Mouse (Mus musculus) midbrain, embryonic 11.5 days (tissue): ENCODE data around the gene Slc13a1. TPM values are rescaled to one million over a fixed set of nuclear protein-coding genes. Genes with fewer than 3 reads are reported as not detected.

Experiments
- ATAC-seq: fragments of 200-750 bp; cut with Nextera tagmentation; 2 replicates; pipeline ENCODE4 v1.8.0; 2017; ENCODE audit warnings: moderate TSS enrichment, moderate library complexity; ENCODE audit not compliant: low FRiP score
- DNase-seq: peaks from one replicate; pipeline ENCODE4 v3.0.0; 2015; ENCODE audit warnings: low spot score; ENCODE audit errors: missing footprints
- H3K27ac ChIP-seq: fragments of 300-500 bp; sonication (generic); 2 replicates; pipeline ENCODE4 v1.5.1; 2014; ENCODE audit warnings: low read depth, low read length
- H3K27me3 ChIP-seq: fragments of 300-500 bp; sonication (generic); 2 replicates; pipeline ENCODE4 v1.6.1; 2014; ENCODE audit warnings: mild to moderate bottlenecking, low read length, moderate library complexity, mixed read lengths; ENCODE audit not compliant: control insufficient read depth, insufficient read depth
- H3K36me3 ChIP-seq: fragments of 300-500 bp; sonication (generic); 2 replicates; pipeline ENCODE4 v1.6.1; 2014; ENCODE audit warnings: mild to moderate bottlenecking, low read length, moderate library complexity, mixed read lengths; ENCODE audit not compliant: control insufficient read depth, insufficient read depth
- H3K4me1 ChIP-seq: fragments of 300-500 bp; sonication (generic); 2 replicates; pipeline ENCODE4 v1.6.1; 2014; ENCODE audit warnings: low read length; ENCODE audit not compliant: control insufficient read depth, insufficient read depth
- H3K4me2 ChIP-seq: fragments of 300-500 bp; sonication (generic); 2 replicates; pipeline ENCODE4 v1.6.1; 2014; ENCODE audit warnings: mild to moderate bottlenecking, moderate library complexity
- H3K4me3 ChIP-seq: fragments of 300-500 bp; sonication (generic); 2 replicates; pipeline ENCODE4 v1.5.1; 2014; ENCODE audit warnings: low read depth, low read length
- H3K9ac ChIP-seq: fragments of 300-500 bp; sonication (generic); 2 replicates; pipeline ENCODE4 v1.6.1; 2014; ENCODE audit warnings: low read length
- H3K9me3 ChIP-seq: fragments of 300-500 bp; sonication (generic); 2 replicates; pipeline ENCODE4 v1.6.1; 2016; ENCODE audit warnings: low read length; ENCODE audit not compliant: control insufficient read depth
- WGBS: fragments of 180-500 bp; shearing (Covaris S2); extraction: QIAGEN DNeasy Blood & Tissue Kit; methylation state at CpG from one replicate; pipeline ENCODE4 v1.1.7; 2014; 5-methylcytosine and 5-hydroxymethylcytosine counted together
- polyA plus RNA-seq: library from polyadenylated mRNA; unstranded; fragments of >200 nt; fragmentation: Nextera tagmentation; extraction: Ambion mirVana; gene quantifications from 2 replicates; pipeline ENCODE4 v1.2.1, GENCODE M21; 2014

The Slc13a1 gene
- polyA plus RNA-seq, 1 experiment from 2014 or later = 0.05 TPM

DNA sequence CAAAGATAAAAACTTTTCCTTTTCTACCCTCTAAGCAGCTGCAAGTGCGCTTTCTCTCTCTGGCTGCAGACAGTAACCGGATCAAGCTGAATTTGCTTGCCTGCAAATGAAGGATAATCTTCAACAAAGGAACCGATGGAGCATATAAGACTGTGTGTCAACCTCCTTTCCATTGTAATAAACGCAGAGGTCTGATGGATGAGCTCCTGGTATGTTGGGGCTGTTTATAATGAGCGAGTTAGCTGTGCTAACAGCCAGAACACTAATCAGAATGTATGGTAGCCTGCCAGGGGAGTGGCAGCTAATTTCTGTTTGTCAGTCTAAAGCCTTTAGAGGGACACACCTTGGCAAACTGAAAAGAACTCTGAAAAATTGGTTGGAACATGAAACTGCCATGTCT is 62.2 kb downstream of the Slc13a1 start:
- H3K4me3 ChIP-seq = no peak overlapping the region
- no peaks in the 10 kb centered on the region for H3K9me3 ChIP-seq
- no peaks in the 10 kb centered on the region for H3K36me3 ChIP-seq
- DNase-seq (no peak), ATAC-seq (peak; percentile 79)
- no peaks in the 10 kb centered on the region for H3K27me3 ChIP-seq
- peaks cover 5% of the 10 kb centered on the region for H3K4me1 ChIP-seq
- no peak overlapping the region for H3K27ac ChIP-seq
- no peak overlapping the region for H3K9ac ChIP-seq
- WGBS = 11% methylated on average over 5 of the region's 5 CpGs
- H3K4me2 ChIP-seq = no peak overlapping the region

DNA sequence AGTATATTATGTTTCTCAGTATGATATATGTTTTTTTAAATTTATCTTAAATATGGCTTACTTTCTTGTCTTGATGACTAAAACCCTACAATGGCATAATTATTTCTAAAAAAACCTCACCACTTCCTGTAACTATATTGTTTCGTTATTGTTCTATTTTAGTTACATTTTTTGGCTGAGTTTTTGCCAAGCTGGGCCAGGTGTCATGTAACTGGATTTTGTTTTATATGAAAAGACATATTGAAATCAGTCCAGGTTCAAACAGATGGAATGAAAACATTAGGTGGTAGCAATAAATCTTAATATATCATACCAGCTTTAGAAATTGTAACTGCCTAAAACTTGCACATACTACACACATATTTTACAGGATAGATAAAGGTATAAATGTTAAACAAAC is 66.6 kb downstream of the Slc13a1 start:
- no peak for DNase-seq
- no peak overlapping the region for H3K27ac ChIP-seq
- ATAC-seq = no peak
- WGBS = 91% methylated on average over 1 of the region's 1 CpGs
- H3K9me3 ChIP-seq = no peaks in the 10 kb centered on the region
- H3K4me2 ChIP-seq = no peak overlapping the region
- no peaks in the 10 kb centered on the region for H3K27me3 ChIP-seq
- H3K9ac ChIP-seq = no peak overlapping the region
- H3K4me3 ChIP-seq = no peak overlapping the region
- peaks cover 5% of the 10 kb centered on the region for H3K4me1 ChIP-seq
- H3K36me3 ChIP-seq = no peaks in the 10 kb centered on the region

DNA sequence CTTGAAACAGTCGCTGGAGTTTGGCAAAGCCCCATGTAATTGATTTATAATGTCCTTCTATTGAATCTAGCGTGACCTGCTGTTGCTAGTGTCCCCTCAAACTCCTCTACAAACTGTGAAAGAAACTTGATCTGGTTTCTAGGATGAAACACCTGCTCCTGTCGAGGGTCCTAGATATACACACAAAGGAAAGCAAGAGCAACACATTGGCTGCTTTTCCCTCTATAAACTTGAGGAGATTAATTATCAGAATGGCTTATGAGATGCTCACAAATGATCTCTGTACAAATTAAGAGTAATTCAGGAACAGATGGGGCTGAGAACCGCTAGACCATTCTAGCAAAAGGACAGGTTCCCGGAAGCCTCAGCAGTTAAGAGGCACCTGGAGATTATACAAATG is 67.2 kb downstream of the Slc13a1 start:
- H3K9me3 ChIP-seq = no peaks in the 10 kb centered on the region
- H3K27me3 ChIP-seq = no peaks in the 10 kb centered on the region
- 54% methylated on average over 5 of the region's 5 CpGs for WGBS
- no peak for ATAC-seq
- no peak overlapping the region for H3K9ac ChIP-seq
- no peak overlapping the region for H3K4me3 ChIP-seq
- peaks cover under 1% of the 10 kb centered on the region; the same call in 1 of the 2 replicates for H3K4me1 ChIP-seq
- H3K36me3 ChIP-seq = no peaks in the 10 kb centered on the region
- DNase-seq = no peak
- no peak overlapping the region for H3K4me2 ChIP-seq
- H3K27ac ChIP-seq = no peak overlapping the region

DNA sequence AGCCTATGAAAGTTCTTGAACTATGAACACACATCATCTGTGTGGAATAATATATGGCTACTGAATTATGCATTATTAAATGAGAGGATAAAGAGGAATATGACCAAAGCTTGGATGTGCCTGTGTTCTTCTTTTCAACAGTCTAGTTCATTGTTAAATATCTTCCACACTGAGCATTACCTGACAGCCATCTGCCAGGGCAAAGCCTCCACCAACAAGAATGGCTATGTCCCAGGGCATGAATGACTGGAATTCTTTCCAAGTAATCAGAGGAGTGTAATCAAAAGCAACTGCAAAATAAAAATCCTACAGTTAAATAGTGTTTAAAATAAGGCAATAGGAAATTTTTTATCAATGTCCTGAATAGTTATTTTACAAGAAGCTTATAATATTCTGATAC is 70.5 kb downstream of the Slc13a1 start:
- Histone ChIP-seq H3K4me3 (no peak overlapping the region), H3K9me3 (no peaks in the 10 kb centered on the region), H3K27ac (no peak overlapping the region), H3K27me3 (no peaks in the 10 kb centered on the region), H3K4me1 (no peaks in the 10 kb centered on the region), H3K36me3 (no peaks in the 10 kb centered on the region), H3K9ac (no peak overlapping the region), H3K4me2 (no peak overlapping the region)
- DNase-seq (no peak), ATAC-seq (no peak)

DNA sequence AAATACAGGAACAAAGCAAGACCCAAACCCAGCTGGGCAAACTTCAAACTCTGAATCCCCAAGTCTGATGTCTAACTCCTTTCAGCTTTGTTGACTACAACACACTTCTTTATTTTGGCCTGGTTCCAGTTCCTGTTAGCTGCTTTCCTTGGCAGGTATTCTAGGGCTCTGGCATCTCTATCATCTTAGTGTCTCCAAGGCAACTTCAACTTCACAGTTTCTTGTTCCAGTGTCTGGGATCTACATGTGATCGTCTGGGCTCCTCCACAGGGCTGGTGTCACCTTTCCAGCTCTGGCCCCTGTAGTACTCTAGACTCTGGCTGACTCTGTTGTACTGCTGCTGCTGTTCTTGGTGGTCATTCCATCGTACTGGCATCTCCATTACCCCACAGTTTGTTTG is 91.8 kb downstream of the Slc13a1 start:
- Histone ChIP-seq H3K27me3 (no peaks in the 10 kb centered on the region), H3K4me1 (no peaks in the 10 kb centered on the region), H3K9me3 (no peaks in the 10 kb centered on the region), H3K36me3 (no peaks in the 10 kb centered on the region), H3K9ac (no peak overlapping the region), H3K4me2 (no peak overlapping the region), H3K4me3 (no peak overlapping the region), H3K27ac (no peak overlapping the region)
- DNase-seq = no peak
- WGBS = 73% methylated on average over 2 of the region's 2 CpGs
- ATAC-seq = no peak

DNA sequence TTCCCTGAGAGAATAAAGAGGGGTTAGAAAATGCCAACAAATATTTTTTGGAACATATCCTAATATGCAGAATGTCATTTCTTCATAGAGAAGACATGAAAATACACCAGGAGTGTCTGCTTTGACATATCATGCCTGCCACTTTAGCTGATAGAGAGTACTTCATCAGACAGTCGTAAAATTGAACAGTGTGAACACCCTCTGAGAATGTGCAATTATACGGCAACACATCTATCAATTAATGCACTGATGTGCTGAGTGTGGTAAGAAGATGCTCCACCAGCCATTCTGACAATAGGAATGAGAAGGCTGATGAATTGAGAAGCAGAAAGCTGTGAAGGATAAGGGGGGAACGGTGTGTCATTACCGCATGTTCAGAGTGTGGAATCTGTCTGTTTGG is 95.1 kb downstream of the Slc13a1 start:
- Histone ChIP-seq H3K9me3 (no peaks in the 10 kb centered on the region), H3K27ac (no peak overlapping the region), H3K4me3 (no peak overlapping the region), H3K9ac (no peak overlapping the region), H3K4me2 (no peak overlapping the region), H3K36me3 (no peaks in the 10 kb centered on the region), H3K4me1 (no peaks in the 10 kb centered on the region), H3K27me3 (no peaks in the 10 kb centered on the region)
- ATAC-seq (no peak), DNase-seq (no peak)
- WGBS = 84% methylated on average over 4 of the region's 4 CpGs

DNA sequence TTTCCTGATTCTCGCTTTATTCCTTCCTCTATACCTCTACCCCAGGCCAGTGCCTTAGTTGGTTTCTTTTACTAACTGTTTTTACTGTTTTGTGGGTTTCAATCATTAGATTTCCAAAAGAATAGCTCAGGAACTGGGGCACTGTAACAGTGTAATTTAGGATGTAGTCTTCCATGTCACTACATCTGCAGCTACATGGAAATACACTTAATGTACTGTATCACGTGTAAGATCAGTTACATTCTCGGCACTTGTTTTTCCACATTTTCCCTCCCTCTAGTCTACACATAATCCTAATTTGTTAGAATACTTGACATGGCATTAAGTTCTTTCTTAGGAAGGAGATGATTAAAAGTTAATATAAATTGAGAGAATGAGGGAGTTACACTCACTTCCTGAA is 108.1 kb downstream of the Slc13a1 start:
- Histone ChIP-seq H3K9ac (no peak overlapping the region), H3K36me3 (no peaks in the 10 kb centered on the region), H3K4me3 (no peak overlapping the region), H3K4me2 (no peak overlapping the region), H3K27me3 (no peaks in the 10 kb centered on the region), H3K27ac (no peak overlapping the region), H3K4me1 (no peaks in the 10 kb centered on the region), H3K9me3 (no peaks in the 10 kb centered on the region)
- no peak for ATAC-seq
- WGBS = 91% methylated on average over 3 of the region's 3 CpGs
- DNase-seq = no peak

DNA sequence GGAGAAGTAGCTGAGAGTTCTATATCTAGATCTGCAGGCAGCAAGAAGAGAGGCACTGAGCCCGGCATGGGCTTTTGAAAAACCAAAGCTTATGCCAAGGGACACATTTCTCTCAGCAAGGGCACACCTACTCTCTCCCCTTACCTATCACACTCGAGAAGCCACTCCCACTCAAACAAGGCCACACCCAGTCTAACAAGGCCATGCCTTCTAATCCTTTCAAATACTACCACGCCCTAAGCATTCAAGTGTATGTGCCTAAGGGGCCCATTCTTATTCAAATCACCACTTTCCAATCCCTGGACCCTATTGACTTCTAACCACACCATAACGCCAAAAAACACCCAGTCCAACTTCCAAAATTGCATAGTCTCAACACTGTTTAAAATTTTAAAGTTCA is 112.8 kb downstream of the Slc13a1 start:
- Histone ChIP-seq H3K27ac (no peak overlapping the region), H3K4me3 (no peak overlapping the region), H3K9ac (no peak overlapping the region), H3K9me3 (no peaks in the 10 kb centered on the region), H3K4me1 (no peaks in the 10 kb centered on the region), H3K36me3 (no peaks in the 10 kb centered on the region), H3K27me3 (no peaks in the 10 kb centered on the region), H3K4me2 (no peak overlapping the region)
- 85% methylated on average over 4 of the region's 4 CpGs for WGBS
- no peak for ATAC-seq
- DNase-seq = no peak

DNA sequence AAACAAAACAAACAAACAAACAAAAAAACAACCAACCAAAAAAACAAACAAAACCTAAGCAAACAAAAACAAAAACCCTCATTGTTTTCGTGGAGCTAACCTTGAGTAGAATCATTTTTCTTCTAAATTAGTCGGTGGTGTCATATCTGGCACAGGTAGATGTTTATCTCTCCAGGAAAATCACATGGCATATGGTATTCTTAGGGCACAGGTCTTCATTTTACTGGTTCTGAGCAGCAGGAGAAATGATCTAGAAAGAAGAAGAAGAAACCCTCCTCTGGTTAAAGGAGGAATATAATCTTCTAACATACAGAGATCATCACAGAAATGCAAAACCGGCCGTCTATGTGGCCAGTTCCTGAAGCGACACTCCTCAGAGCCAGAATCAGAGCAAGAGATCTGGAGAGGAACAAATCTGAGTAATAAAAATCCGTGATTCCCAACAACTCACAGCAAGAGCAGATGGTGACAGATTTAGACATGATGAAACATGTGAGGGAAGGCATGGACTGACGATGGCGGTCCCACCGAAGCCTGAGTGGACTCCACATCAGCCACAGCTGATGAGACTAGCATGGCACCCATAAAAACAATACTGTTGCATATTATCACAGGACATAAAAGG is 113.7 kb downstream of the Slc13a1 start:
- no peaks in the 10 kb centered on the region for H3K27me3 ChIP-seq
- ATAC-seq (no peak), DNase-seq (no peak)
- H3K9ac ChIP-seq = no peak overlapping the region
- no peaks in the 10 kb centered on the region for H3K4me1 ChIP-seq
- H3K27ac ChIP-seq = no peak overlapping the region
- WGBS = 94% methylated on average over 9 of the region's 9 CpGs
- no peaks in the 10 kb centered on the region for H3K9me3 ChIP-seq
- no peak overlapping the region for H3K4me2 ChIP-seq
- no peak overlapping the region for H3K4me3 ChIP-seq
- no peaks in the 10 kb centered on the region for H3K36me3 ChIP-seq
